Mouse (Mus musculus): ENCODE measurements around the gene Pfdn6.

DNA sequence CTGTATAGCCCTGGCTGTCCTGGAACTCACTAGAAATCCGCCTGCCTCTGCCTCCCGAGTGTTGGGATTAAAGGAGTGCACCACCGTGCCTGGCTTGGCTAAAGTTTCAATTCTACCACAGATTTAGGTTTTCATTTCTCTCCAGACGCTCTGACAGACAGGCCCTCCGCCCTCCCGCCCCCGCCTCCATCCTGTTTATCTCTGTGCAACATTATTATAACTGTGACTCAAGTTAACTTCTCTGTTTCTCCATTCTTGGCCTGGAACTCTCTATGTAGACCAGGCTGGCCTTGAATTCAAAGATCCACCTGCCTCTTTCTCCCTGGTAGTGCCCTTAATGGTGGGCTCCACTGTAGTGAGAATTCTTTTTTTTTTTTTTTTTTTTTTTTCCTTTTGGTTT, 37.7 kb downstream of the Pfdn6 start:
- TF ChIP-seq CTCF (IDR thresholded peaks at IDR 0.05; ENCODE audit: low read depth) (no peak), EP300 (optimal IDR thresholded peaks at IDR 0.05) (no peak)

Data from stomach, postnatal 0 days (tissue).